Mouse (Mus musculus): ENCODE data around the gene Slit1.
A peak's percentile ranks its signal among the peaks of the same experiment; 100 is the strongest.

Slit1 gene

GRCm38 (mm10) chr19:41657446-41657845 lies 86.0 kb downstream of the Slit1 start:
- DNase-seq (ENCODE audit: extremely low spot score, low read depth, low spot score) = no peak

- DNase-seq (ENCODE audit: extremely low spot score, low read depth, low spot score) = no peak
These were observed 86.8 kb downstream of the Slit1 start for GRCm38 (mm10) chr19:41656671-41657070.

- DNase-seq (ENCODE audit: extremely low spot score, low read depth, low spot score) = peak; percentile 49
These were observed 87.5 kb downstream of the Slit1 start for GRCm38 (mm10) chr19:41655970-41656369.

GRCm38 (mm10) chr19:41655089-41655783 lies 88.2 kb downstream of the Slit1 start:
- no peak for DNase-seq (ENCODE audit: extremely low spot score, low read depth, low spot score)

- DNase-seq (ENCODE audit: extremely low spot score, low read depth, low spot score) = no peak
These were observed 91.5 kb downstream of the Slit1 start for GRCm38 (mm10) chr19:41651967-41652366.

GRCm38 (mm10) chr19:41649394-41649793 lies 94.1 kb downstream of the Slit1 start:
- no peak for DNase-seq (ENCODE audit: extremely low spot score, low read depth, low spot score)

GRCm38 (mm10) chr19:41646947-41647631 lies 96.4 kb downstream of the Slit1 start:
- DNase-seq (ENCODE audit: extremely low spot score, low read depth, low spot score) = peak; percentile 68

GRCm38 (mm10) chr19:41643010-41643409 lies 100.5 kb downstream of the Slit1 start:
- DNase-seq (ENCODE audit: extremely low spot score, low read depth, low spot score) = no peak

- no peak for DNase-seq (ENCODE audit: extremely low spot score, low read depth, low spot score)
These were observed 108.5 kb downstream of the Slit1 start for GRCm38 (mm10) chr19:41634999-41635398.

GRCm38 (mm10) chr19:41634099-41634498 lies 109.4 kb downstream of the Slit1 start:
- DNase-seq (ENCODE audit: extremely low spot score, low read depth, low spot score) = no peak

GRCm38 (mm10) chr19:41629532-41629931 lies 113.9 kb downstream of the Slit1 start:
- DNase-seq (ENCODE audit: extremely low spot score, low read depth, low spot score) = peak; percentile 64

GRCm38 (mm10) chr19:41628970-41629369 lies 114.5 kb downstream of the Slit1 start:
- DNase-seq (ENCODE audit: extremely low spot score, low read depth, low spot score) = no peak

GRCm38 (mm10) chr19:41620366-41621092 lies 122.9 kb downstream of the Slit1 start:
- no peak for DNase-seq (ENCODE audit: extremely low spot score, low read depth, low spot score)

- DNase-seq (ENCODE audit: extremely low spot score, low read depth, low spot score) = no peak
These were observed 124.6 kb downstream of the Slit1 start for GRCm38 (mm10) chr19:41618771-41619385.

- DNase-seq (ENCODE audit: extremely low spot score, low read depth, low spot score) = no peak
These were observed 125.3 kb downstream of the Slit1 start for GRCm38 (mm10) chr19:41618153-41618657.

- DNase-seq (ENCODE audit: extremely low spot score, low read depth, low spot score) = no peak
These were observed 126.4 kb downstream of the Slit1 start for GRCm38 (mm10) chr19:41617102-41617501.

GRCm38 (mm10) chr19:41616274-41616673 lies 127.2 kb downstream of the Slit1 start:
- no peak for DNase-seq (ENCODE audit: extremely low spot score, low read depth, low spot score)

GRCm38 (mm10) chr19:41615606-41616224 lies 127.8 kb downstream of the Slit1 start:
- peak; percentile 26 for DNase-seq (ENCODE audit: extremely low spot score, low read depth, low spot score)

GRCm38 (mm10) chr19:41613325-41614087 lies 130.0 kb downstream of the Slit1 start:
- DNase-seq (ENCODE audit: extremely low spot score, low read depth, low spot score) = peak; percentile 42

GRCm38 (mm10) chr19:41611683-41612082 lies 131.8 kb downstream of the Slit1 start:
- DNase-seq (ENCODE audit: extremely low spot score, low read depth, low spot score) = no peak

All from hindlimb bud, embryonic 11.5 days (tissue).